Mouse (Mus musculus) forebrain, postnatal 0 days (tissue): ENCODE data around the gene Ell. TPM values are rescaled to one million over a fixed set of nuclear protein-coding genes. Genes with fewer than 3 reads are reported as not detected.
"Not testable (repeated sequence)": the region's sequence is repeated elsewhere in the genome, so short reads cannot be mapped to it uniquely, and the experiment has no call there.

Experiments used
- ATAC-seq: fragments of 200-750 bp; cut with Nextera tagmentation; 2 replicates; pipeline ENCODE4 v1.8.0; 2017; ENCODE audit warnings: mild to moderate bottlenecking, moderate library complexity
- DNase-seq: peaks from one replicate; pipeline ENCODE4 v3.0.0-alpha.2; 2015
- H3K27ac ChIP-seq: fragments of 300-500 bp; sonication (generic); 2 replicates; pipeline ENCODE4 v1.5.1; 2014; ENCODE audit warnings: low read depth, mild to moderate bottlenecking, antibody characterized with exemption, low read length, moderate library complexity, mixed read lengths
- H3K27me3 ChIP-seq: fragments of 300-500 bp; sonication (generic); 2 replicates; pipeline ENCODE4 v1.6.1; 2014; ENCODE audit warnings: mild to moderate bottlenecking, low read length, mixed read lengths; ENCODE audit not compliant: insufficient read depth
- H3K36me3 ChIP-seq: fragments of 300-500 bp; sonication (generic); 2 replicates; pipeline ENCODE4 v1.6.1; 2014; ENCODE audit warnings: mild to moderate bottlenecking, moderate library complexity; ENCODE audit not compliant: insufficient read depth
- H3K4me1 ChIP-seq: fragments of 300-500 bp; sonication (generic); 2 replicates; pipeline ENCODE4 v1.6.1; 2014; ENCODE audit warnings: antibody characterized with exemption; ENCODE audit not compliant: insufficient read depth
- H3K4me2 ChIP-seq: fragments of 300-500 bp; sonication (generic); 2 replicates; pipeline ENCODE4 v1.6.1; 2014; ENCODE audit warnings: low read depth, mild to moderate bottlenecking, moderate library complexity
- H3K4me3 ChIP-seq: fragments of 300-500 bp; sonication (generic); 2 replicates; pipeline ENCODE4 v1.5.1; 2014; ENCODE audit warnings: low read depth, low read length, mixed read lengths
- H3K9ac ChIP-seq: fragments of 300-500 bp; sonication (generic); 2 replicates; pipeline ENCODE4 v1.6.1; 2014; ENCODE audit warnings: mild to moderate bottlenecking
- H3K9me3 ChIP-seq: fragments of 300-500 bp; sonication (generic); 2 replicates; pipeline ENCODE4 v1.6.1; 2016; ENCODE audit warnings: low read length
- CTCF ChIP-seq: sonication (generic); IDR thresholded peaks from 2 replicates; pipeline ENCODE4 v1.5.1; 2016; ENCODE audit warnings: antibody characterized with exemption, control low read depth, low read depth
- WGBS: fragments of 180-500 bp; shearing (Covaris S2); extraction: QIAGEN DNeasy Blood & Tissue Kit; methylation state at CpG from one replicate; pipeline ENCODE4 v1.1.7; 2014; 5-methylcytosine and 5-hydroxymethylcytosine counted together
- polyA plus RNA-seq: library from polyadenylated mRNA; unstranded; fragments of >200 nt; fragmentation: Nextera tagmentation; extraction: Ambion mirVana; gene quantifications from 2 replicates; pipeline ENCODE4 v1.2.1, GENCODE M21; 2015
- total RNA-seq: library from RNA; depleted of rRNA; stranded (reverse); fragments of >200 nt; gene quantifications from 2 replicates; pipeline ENCODE4 v1.2.3, GENCODE M21; 2014

Ell gene
- total and polyA plus RNA-seq, 2 experiments from 2014 or later, result 11.0 to 16.2 TPM

- H3K9ac ChIP-seq, result no peak overlapping the region
- H3K9me3 ChIP-seq, result no peaks in the 10 kb centered on the region
- TF ChIP-seq CTCF, result no peak
- no peak overlapping the region for H3K27ac ChIP-seq
- no peak overlapping the region for H3K4me3 ChIP-seq
- peaks cover 23% of the 10 kb centered on the region; the same call in 1 of the 2 replicates for H3K4me1 ChIP-seq
- DNase-seq (no peak), ATAC-seq (no peak)
- no peak overlapping the region for H3K4me2 ChIP-seq
- H3K36me3 ChIP-seq, result peaks cover 24% of the 10 kb centered on the region
- 57% methylated on average over 5 of the region's 5 CpGs for WGBS
- H3K27me3 ChIP-seq, result 0 out of 2 replicates have a peak, but pooled peaks cover 7% of the 10 kb centered on the region
Measured at GRCm38 (mm10) chr8:70507027-70507393, 32.2 kb upstream of the Ell start.

DNA sequence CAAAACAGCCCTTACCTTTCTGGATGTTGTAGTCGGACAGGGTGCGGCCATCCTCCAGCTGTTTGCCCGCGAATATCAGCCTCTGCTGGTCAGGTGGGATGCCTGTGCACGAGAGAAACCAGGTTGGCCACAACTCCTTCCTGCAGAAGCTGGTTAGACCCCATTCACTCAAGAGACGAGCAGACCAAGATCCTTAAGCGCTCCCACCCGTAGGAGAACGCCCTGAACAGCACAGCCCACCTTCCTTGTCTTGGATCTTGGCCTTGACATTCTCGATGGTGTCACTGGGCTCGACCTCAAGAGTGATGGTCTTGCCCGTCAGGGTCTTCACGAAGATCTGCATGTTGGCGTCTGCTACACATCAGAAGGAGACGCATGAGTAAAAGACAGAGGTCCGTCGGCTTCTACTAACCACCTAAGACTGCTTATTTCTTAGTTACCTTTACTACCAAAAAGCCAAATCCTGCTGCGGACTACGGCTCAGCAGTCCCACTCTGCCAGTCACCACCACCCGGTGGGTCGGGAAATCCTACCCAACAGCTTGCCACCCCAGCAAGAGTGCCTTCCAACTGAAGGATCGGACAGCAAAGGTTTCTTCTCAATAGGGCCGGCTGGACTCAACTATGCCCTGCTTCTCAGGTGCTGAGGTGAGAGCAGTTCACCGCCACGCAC lies 29.8 kb upstream of the Ell start:
- Histone ChIP-seq H3K4me1 (peaks cover 23% of the 10 kb centered on the region; the same call in 1 of the 2 replicates), H3K9me3 (no peaks in the 10 kb centered on the region), H3K36me3 (peaks cover 32% of the 10 kb centered on the region), H3K4me2 (peak overlapping the region; percentile 95), H3K27ac (0 out of 2 replicates have a peak overlapping the region, but pooled peaks have one; percentile 96), H3K27me3 (no peaks in the 10 kb centered on the region), H3K4me3 (peak overlapping the region; percentile 65), H3K9ac (peak overlapping the region; percentile 74)
- DNase-seq (no peak), ATAC-seq (no peak)
- 16% methylated on average over 25 of the region's 25 CpGs for WGBS
- no peak for TF ChIP-seq CTCF

DNA sequence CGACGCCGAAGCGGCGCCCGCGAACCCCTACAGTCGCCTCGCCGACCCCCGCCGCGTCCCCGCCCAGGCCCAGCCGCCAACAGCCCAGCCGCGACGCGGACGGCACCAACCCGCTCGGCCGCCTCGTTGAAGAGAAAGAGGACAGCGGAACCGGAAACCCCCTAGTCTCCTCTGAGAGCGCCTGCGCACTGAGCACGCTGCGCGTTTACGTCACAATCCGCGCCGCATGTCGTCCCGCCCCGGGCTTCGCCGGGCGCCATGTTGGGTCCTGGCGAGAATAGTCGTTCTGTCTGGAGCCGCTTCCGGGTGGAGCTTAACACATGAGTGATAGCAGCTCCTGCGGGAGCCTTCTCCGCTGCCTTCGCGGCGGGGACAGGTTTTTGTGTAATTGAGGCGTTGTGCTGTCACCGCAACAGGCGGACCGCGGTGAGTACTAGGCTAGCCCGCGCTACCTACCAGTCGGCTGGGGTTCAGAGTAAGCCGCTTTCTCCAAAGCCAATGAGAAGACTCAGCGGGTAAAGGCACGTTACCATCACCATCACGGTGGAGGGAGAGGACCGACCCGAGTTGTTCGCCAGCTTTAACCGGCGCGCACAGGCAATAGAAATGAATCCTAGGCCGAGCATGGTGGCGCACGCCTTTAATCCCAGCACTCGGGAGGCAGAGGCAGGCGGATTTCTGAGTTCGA lies 28.9 kb upstream of the Ell start, which contains the start of gene Uba52:
Uba52 (minus strand) TSS at position 574 of the 688 bp plus-strand sequence.
- Histone ChIP-seq H3K27ac (peak within 1 kb of the TSS; percentile 96), H3K9ac (peak within 1 kb of the TSS; percentile 74), H3K9me3 (no peaks in the 10 kb centered on the region), H3K36me3 (peaks cover 36% of the 10 kb centered on the region), H3K27me3 (no peaks in the 10 kb centered on the region), H3K4me2 (peak within 1 kb of the TSS; percentile 95), H3K4me1 (peaks cover 16% of the 10 kb centered on the region; the same call in 1 of the 2 replicates), H3K4me3 (peak within 1 kb of the TSS; percentile 65)
- ATAC-seq, result peak; percentile 91
- WGBS, result under 1% methylated on average over 69 of the region's 74 CpGs
- TF ChIP-seq CTCF, result no peak
- DNase-seq, result peak; percentile 100

- Histone ChIP-seq H3K4me2 (peak overlapping the region; percentile 95), H3K9ac (peak overlapping the region; percentile 74), H3K36me3 (peaks cover 36% of the 10 kb centered on the region), H3K4me3 (peak overlapping the region; percentile 65; the same call in 1 of the 2 replicates), H3K4me1 (peaks cover 13% of the 10 kb centered on the region; the same call in 1 of the 2 replicates), H3K27ac (peak overlapping the region; percentile 96; the same call in 1 of the 2 replicates)
- H3K27me3 ChIP-seq, ATAC-seq, DNase-seq, H3K9me3 ChIP-seq: not testable (repeated sequence)
- 89% methylated on average over 6 of the region's 6 CpGs for WGBS
Measured at GRCm38 (mm10) chr8:70511174-70511573, 28.1 kb upstream of the Ell start.

DNA sequence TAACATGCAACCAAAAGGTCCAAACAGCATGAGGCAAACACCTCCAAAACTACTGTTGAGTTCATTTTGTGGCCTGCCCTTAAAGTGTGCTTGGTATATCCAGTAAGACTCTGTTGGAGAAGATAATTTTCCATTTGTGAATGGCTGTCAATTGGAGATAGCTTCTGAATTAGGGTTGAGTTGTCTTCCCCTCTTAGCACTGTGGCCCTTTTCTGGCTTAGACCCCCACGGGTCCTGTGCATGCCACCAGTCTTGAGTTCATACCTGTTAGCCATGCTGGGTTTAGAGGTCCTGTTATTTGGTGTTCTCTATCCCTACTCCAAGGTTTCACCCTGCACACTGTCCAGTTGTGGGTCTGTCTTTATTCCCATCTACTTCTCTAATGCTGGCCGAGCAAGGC lies 27.5 kb upstream of the Ell start:
- Histone ChIP-seq H3K4me1 (peaks cover 13% of the 10 kb centered on the region; the same call in 1 of the 2 replicates), H3K4me2 (no peak overlapping the region), H3K27me3 (no peaks in the 10 kb centered on the region), H3K4me3 (no peak overlapping the region), H3K9me3 (no peaks in the 10 kb centered on the region), H3K27ac (no peak overlapping the region), H3K36me3 (peaks cover 36% of the 10 kb centered on the region), H3K9ac (no peak overlapping the region)
- DNase-seq, result no peak
- TF ChIP-seq CTCF, result no peak
- WGBS, result 97% methylated on average over 2 of the region's 2 CpGs
- no peak for ATAC-seq

DNA sequence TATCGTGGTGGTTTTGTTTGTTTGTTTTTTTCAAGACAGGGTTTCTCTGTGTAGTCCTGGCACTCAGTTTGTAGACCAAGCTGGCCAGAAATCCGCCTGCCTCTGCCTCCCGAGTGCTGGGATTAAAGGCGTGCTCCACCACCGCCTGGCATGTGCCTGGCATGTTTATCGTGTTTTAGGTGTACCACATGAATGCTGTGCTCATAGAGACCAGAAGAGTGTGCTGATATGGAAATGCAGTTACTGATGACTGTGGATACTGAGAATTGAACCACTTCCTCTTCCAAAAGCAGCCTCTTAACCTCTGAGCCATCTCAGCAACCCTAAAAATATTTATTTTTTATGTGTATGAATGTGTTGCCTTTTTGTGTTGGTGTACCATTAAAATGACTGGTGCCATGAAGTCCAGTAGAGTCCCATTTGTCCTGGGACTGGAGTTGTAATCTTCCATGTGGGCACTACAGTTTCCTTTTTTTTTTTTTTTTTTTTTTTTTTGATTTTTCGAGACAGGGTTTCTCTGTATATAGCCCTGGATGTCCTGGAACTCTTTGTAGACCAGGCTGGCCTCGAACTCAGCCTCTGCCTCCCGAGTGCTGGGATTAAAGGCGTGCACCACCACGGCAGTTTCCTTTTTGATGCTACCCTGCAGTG lies 26.9 kb upstream of the Ell start:
- DNase-seq, result no peak
- TF ChIP-seq CTCF, result no peak
- Histone ChIP-seq H3K4me3 (no peak overlapping the region), H3K4me1 (peaks cover 13% of the 10 kb centered on the region; the same call in 1 of the 2 replicates), H3K9ac (no peak overlapping the region), H3K27me3 (no peaks in the 10 kb centered on the region), H3K4me2 (no peak overlapping the region), H3K9me3 (no peaks in the 10 kb centered on the region), H3K36me3 (peaks cover 33% of the 10 kb centered on the region), H3K27ac (no peak overlapping the region)
- no peak for ATAC-seq
- 95% methylated on average over 11 of the region's 11 CpGs for WGBS
